Mouse (Mus musculus) testis, postnatal 10 days (tissue): ENCODE measurements at regions not wholly inside any gene's neighbourhood (a gene's known extent, or its start where the extent isn't known, plus 50 kb on each side); places are given as distances from the start of the nearest gene placed in this dataset.

Experiments
- DNase-seq: peaks from one replicate; pipeline ENCODE4 v3.0.0; 2021; ENCODE audit warnings: low spot score

- DNase-seq = no peak
Measured at GRCm38 (mm10) chr1:23207843-23208242, 105.8 kb upstream of the 4933415F23Rik start.

GRCm38 (mm10) chr1:23207024-23207423 lies 105.0 kb upstream of the 4933415F23Rik start:
- no peak for DNase-seq

- DNase-seq = no peak
Measured at GRCm38 (mm10) chr1:23202511-23203435, 100.7 kb upstream of the 4933415F23Rik start.

DNA sequence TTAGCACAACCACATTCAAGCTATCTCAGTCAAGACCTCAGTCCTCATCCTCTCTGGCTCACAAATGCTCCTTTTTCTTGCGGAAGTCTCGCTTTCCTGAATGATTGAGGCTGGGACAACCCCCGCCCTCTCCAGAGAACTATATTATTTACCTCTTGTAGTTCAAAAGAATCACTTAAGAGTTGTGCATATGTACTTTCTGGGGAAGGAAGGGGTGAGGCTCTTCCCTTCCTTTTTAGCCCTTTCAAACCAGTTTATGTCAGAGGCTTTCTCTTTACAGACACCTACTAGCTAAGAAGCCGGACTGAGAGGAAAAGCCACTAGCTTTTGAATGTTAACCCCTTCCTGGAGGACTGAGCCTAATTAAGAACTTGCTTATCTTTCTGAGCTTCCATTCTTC lies 98.4 kb upstream of the 4933415F23Rik start:
- no peak for DNase-seq

DNA sequence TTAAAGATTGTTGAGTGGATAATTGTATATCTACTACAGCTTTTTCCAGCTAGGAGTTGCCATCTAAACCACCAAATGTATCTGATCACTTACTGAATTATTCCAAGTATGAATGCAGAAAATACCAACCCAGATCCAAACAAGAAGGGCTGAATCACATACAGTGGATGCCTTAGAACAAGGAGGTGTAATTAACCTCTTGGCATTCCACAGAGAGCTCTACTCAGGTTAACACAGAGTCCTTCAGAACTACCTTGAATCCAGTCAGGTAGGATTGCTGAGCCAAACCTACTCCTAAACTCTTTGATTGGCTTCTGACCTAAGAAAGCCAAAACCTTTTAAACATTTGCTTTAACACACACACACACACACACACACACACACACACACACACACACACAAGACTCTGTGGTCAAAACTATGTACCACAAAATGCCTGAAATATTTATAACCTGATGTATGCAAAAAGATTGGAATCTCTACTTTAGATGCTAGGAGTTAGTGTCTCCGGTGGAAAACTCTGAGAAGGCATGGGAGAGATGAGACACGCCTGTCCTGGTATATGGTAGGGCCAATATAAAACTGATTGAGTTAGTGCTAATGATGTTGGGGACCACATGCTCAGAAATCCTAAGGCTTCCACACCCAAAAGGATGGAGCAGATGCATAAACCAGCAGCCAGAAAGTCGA lies 88.4 kb upstream of the 4933415F23Rik start:
- DNase-seq = no peak

DNA sequence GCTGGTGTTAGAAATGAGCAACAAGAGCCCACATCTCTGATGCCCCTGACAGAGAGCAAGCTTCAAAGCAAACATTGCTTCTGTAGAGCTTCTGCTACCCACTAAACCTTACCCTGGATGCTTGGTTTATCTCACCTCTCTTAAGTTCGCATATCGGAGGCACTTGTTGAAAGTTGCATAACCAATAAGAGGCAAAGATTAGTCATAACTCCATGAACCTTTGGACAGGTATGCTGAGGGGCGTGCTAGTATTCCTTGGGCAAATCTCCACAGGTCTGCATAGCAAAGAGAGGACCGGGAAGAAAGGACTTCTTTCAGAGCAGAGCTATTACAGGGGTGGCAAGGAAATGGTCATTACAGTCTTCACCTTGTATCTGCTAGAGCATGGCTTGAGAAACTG lies 87.7 kb upstream of the 4933415F23Rik start:
- no peak for DNase-seq

GRCm38 (mm10) chr1:23188216-23188615 lies 86.2 kb upstream of the 4933415F23Rik start:
- no peak for DNase-seq

DNA sequence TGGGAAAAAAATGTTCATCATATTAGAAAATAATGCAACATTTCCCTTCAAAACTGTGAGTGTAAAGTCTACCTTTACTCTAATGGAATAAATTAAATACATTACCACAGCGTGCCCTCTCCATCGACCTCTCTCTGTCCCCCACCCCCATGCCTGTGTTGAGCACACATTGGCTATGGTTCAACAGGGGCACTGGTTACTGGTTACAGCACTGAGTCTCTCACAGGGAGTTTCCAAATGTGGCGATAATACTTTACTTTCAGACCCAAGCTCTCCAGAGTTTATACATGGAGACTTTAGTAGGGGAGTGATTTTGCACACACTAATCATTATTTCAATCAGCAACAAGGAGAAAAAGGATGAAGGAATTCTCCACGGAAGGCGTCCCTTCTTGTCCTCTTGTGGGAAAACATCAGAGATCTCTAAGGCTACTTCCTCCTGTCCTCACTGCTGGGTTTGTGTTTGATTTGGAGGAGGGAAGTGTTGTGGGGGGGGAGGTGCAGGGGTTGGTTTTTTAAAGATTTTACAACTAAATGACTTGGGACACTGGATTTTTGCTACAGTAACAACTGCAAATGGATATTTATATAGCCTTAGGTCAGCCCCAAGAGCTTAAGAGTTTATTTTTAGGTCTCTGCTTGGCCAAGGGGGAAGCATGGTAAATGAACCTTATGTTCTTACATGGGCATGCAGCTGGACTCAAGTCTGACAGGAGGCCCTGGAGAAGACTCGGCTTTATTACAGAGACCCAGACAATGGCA lies 85.6 kb upstream of the 4933415F23Rik start:
- DNase-seq = no peak

DNA sequence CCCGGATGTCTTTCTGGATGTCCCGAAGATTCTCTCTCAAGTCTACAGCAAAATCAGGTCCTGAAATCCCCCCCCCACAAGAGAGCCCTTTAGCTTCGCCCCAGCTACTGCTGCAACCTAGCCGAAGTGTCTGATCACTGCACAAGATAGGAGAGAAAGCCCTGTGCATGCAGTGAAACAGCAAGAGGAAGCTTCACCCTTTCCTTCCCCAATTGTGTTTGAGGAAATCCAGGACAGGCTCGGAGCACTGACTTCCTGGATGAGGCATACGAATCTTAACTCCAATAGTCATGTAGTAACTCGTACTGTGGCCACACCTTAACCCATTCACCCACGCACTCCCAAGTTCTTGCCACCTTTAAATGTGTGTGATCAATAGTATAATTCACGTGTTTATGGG lies 82.7 kb upstream of the 4933415F23Rik start:
- no peak for DNase-seq

- no peak for DNase-seq
Measured at GRCm38 (mm10) chr1:23182541-23182940, 80.5 kb upstream of the 4933415F23Rik start.

DNA sequence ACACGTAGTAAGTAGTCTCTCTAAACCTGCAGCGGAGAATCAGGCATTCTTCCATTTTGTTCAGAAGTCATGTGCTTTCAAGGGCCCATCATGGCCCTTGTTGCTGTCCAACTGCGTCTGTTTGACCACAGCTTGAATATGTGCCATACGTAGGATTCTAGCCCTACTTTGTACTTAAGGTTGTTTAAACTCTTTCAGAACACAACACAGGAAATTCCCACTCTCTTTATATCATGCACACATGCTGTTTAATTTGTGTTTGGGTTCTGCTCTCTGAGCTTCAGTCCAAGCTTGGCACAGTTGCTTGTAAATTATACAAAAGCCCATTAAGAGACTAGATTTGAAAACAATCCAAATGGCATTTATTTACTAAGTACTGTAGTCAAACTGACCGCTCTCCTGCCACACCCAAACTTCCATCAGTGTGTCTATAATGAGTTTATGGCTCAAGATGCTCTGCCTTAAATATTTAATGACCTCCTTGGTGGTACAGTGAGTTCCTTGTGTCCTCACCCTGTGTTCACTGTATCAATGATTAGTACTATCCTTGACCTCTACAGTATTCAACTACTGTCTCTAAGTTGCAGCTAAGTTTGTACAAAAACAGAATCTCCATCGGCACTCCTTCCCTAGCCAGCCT lies 76.4 kb upstream of the 4933415F23Rik start:
- no peak for DNase-seq

DNA sequence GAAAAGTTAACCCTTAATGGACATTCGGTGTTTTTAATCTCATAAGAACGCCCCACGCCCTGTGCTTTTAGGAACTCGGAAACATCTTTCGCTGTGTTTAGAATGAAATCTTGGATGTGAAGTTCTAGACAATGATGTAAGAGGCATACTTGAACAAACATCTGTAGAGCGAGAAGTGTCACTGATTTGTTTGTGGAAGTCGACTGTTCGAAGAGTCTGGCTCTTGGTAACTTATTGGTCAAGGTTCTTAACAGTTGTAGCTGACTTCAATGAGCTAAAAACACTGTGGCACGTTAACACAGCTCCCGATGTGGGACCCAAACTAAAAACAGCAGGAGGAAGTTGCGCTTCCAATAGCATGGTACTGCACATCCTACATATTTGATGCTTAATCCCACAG lies 72.0 kb upstream of the 4933415F23Rik start:
- DNase-seq = no peak

DNA sequence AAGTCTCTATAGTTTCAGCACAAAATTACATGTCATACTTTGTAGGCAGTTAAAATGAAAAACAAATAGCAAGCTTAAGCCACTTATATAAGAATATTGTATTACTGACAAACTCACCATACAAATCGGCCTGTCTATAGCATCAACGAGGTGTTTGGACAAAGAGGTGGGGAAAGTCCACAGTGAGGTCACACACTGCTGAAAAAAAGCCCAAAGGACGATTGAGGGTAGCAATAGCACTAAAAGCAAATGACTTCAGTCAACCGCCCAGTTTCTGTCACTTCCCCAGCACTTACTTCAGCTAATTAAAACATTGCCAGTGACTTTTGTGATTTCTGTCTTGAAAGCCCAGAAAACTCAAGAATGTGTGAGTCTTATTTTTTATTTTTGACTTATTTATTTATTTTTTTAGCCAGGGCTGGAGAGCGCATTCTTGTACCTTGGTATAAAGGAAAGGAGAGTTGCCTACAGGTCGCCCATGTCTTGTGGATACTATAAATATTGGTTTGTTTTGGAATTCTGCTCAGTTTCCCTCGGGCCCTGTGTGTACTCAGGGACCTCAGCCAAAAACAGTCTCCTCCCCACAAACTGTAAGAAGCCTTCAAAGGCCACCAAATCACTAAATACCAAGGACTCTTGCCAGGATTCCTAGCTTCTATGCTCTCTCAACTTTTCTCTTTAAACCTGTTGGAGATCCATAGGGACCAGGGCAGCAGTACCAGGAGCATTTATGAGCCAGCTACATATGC lies 71.2 kb upstream of the 4933415F23Rik start:
- no peak for DNase-seq

DNA sequence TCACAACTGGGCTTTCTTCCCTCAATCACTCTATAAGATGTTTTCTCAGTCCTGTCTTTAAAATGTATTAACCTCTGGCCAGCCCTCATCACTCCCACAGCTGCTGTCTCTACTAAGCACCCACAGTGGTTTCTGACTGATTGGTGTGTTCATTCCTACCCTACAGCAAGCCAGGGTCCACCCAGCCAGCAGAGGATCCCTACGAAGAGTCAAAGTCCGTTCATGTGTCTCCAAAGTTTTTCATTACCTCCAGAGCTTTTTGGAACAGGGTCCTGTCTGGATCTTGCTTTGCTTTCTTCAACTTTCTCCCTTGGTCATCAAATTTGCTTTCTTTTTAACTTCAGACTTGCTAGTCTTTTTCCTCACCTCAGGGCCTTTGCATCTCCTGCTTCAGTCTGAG lies 69.3 kb upstream of the 4933415F23Rik start:
- DNase-seq = no peak

- DNase-seq = no peak
Measured at GRCm38 (mm10) chr1:23170711-23171110, 68.7 kb upstream of the 4933415F23Rik start.

- DNase-seq = no peak
Measured at GRCm38 (mm10) chr1:23168504-23168903, 66.5 kb upstream of the 4933415F23Rik start.

DNA sequence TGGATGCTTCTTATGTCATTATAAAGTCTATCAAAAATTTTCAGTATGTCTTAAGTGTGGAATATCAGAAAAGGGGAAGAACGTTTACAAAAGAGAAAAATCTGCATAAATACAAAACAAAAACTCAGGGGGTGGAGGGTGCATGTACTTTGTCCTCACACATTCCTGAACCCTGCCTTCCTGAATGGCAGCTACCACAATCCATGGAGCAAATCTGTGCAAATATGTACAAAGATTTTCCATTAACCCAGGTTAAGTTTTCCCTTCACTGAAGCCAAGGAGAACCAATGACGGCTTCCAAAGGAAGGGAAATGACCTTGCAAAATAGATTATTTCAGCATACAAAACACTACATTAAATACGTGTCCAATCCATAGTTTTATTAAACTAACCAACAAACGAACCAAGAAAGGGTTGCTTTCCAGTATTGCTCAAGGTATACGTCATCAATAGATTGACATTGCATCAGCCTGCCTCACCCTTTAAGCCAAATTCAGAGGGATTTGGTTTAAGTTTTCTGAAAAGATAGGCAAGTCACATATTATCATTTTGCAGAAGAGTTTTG lies 61.4 kb upstream of the 4933415F23Rik start:
- no peak for DNase-seq

GRCm38 (mm10) chr1:23162766-23163165 lies 60.7 kb upstream of the 4933415F23Rik start:
- no peak for DNase-seq
